Mouse (Mus musculus) retina, postnatal 7 days (tissue): ENCODE results near the gene Mcat.

Experiments used
- DNase-seq: peaks from one replicate; pipeline ENCODE4 v3.0.0-alpha.2; 2012; ENCODE audit warnings: low read depth, low spot score

Gene Mcat

GRCm38 (mm10) chr15:83575543-83575942 is 12.0 kb upstream of the Mcat start:
- DNase-seq, result no peak

DNA sequence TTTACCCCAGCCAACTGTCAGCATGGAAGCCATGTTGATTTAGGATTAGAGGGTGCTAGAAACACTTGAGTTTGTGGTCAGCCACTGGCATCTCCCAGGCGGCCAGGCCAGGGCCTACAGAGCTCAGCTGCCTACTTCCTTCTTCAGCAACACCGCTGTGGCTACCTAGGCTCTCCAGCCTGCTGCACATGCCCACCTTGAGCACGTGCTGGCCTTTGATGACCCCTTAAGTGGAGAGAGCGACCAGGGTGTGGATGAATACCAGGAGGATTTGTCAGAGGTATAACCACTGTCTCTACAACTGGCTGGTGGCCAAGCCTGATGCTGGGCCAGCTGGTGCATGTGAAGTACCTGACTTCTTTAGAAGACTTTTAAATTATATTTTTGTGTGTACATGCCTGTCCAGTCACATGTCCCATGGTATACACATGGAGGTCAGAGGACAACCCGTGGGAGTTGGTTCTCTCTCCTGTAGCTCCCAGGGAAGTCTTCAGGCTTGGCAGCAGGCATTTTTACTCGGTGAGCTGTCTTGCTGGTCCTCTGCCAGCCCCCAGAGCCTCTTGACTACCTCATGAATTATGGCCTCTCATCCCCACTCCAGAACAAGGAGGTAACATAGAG is 11.3 kb upstream of the Mcat start:
- no peak for DNase-seq

DNA sequence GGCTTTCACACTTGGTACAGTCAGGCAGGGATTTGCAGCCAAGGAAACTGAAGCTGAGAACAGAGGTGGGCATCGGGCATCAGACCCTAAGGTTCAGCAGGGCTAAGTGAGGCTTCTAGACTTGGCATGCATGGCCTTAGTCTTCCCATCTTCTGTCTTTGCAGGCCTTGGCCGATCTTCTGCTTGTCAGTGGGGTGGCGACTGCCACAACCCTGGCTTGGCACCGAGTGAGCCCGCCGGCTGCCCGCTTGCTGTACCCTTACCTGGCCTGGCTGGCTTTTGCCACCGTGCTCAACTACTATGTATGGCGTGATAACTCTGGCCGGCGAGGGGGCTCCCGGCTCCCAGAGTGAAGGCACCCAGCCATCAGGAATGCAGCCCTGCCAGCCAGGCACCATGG is 10.0 kb upstream of the Mcat start:
- DNase-seq, result no peak

DNA sequence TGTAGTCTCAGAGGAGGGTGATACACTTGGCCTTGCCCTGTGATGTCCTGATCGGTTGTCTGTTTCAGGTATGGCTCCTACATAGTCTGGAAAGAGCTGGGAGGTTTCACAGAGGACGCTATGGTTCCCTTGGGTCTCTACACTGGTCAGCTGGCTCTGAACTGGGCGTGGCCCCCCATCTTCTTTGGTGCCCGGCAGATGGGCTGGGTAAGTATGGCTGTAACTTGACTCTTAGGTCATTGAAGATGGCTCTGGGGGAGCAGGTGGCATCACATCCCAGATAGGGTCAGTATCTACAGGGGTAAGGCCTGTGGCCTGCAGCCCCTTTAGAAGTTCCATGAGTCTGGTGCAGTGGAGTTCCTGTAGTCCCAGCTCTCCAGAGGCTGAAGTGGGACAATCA is 8.5 kb upstream of the Mcat start:
- no peak for DNase-seq

DNA sequence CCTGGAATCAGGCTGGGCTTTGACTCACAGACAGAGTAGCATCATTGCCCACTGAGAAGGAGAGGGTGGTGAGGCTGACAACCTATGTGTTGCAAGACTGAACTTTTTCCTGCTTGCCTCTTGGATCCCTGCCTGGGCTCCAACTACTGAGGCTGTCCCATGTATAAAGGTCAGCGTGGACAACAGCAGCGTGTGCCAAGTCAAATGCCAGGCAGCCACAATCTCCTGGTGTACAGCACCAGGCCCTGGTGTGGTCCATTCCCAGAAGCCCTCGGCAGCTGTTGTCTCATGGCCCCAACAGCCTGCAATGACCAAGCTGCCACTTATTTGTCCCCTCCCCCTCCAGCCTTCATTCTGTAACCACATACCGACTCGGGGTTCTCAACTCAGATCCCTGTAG is 8.0 kb upstream of the Mcat start:
- no peak for DNase-seq

DNA sequence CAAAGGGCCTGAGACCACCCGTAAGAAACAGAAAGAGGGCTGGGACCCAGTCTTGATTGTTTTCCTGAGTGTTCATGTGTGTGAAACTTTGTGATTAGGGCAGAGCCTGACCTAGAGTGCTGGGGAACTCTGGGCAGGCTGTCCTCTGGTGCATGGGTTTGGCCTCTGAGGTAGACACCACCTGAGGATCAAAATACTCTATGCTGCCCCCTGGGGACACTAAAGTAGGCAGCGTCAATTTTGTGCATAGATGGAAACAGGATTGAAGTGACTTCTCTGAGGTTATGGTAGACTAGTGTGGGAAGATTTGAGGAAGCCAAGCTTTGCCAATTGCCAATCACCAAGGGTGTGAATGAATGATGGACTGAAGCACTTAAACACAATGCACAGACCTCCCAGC is 7.1 kb upstream of the Mcat start:
- no peak for DNase-seq

DNA sequence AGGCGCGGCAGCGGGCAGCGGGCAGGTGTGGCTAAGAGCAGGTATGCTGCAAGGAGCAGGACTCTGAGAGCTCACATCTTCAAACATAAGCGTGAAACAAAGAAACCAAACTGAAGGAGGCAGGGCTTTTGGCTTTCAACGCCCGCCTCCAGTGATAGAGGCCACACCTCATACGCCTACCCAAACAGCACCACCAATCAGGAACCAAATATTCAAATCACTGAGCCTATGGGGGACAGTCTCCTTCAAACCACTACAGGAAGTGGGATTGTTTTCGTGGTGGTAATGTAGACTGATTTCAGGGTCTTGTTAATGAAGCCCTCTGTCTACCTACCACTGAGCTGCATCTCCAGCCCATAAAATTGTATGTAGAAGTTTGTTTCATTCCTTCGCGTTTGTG is 6.1 kb upstream of the Mcat start:
- DNase-seq, result no peak

DNA sequence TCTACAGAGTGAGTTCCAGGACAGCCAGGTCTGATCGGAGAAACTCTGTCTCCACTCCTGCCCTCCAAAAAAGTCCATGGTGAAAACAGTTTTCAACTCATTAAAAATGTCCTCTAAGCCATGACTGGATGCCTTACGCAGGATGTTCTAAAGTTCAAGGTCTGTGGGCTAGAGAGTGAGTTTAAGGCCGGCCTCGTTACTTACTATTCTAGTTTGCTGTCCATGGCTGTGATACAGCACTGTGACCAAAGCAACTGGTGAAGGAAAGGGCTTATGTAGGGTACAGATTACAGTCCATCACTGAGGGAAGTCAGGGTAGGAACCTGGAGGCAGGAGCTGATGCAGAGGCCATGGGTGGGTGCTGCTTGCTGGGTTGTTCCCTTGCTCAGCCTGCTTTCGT is 5.0 kb upstream of the Mcat start:
- no peak for DNase-seq

DNA sequence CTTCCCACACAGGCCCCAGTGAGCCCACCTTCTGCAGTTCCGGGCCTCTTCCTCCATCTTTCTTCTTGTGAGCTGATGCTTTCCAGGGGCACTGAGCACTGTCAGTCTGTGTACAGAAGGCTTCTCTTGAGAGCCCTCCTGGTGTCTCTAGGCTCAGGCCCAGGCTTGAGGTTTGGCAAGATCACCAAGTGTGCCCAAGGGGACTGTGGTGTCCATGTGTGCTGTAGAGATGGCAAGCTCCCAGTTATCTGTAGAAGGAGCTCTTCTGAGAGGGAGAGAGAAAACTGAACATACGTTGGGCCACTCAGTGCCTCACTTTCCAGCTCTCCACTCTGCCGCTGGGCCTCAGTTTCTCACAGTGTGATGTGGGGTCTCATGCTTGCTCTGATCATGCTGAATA is 4.1 kb upstream of the Mcat start:
- DNase-seq, result no peak

- no peak for DNase-seq
Measured at GRCm38 (mm10) chr15:83566006-83566405, 2.4 kb upstream of the Mcat start.

DNA sequence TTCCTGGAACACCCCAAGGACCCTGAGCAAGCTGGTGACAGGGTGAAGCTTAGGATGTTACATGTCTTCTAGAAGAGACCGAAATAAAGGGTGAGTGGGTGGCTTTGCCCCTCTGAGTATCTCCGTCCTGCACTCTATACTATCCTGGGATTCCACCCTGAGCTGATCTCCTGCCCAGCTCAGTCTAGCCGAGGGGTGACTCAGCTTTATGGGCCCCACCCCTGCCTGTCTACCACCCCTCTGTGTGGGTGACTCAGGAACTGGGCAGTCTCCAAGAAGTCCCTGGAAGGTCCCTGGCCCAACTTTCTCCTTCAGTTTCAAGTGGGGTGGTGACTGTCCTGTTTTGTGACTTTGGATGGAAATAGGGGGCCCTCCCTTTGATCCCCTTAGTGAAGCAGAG is 1.8 kb upstream of the Mcat start:
- DNase-seq, result no peak

DNA sequence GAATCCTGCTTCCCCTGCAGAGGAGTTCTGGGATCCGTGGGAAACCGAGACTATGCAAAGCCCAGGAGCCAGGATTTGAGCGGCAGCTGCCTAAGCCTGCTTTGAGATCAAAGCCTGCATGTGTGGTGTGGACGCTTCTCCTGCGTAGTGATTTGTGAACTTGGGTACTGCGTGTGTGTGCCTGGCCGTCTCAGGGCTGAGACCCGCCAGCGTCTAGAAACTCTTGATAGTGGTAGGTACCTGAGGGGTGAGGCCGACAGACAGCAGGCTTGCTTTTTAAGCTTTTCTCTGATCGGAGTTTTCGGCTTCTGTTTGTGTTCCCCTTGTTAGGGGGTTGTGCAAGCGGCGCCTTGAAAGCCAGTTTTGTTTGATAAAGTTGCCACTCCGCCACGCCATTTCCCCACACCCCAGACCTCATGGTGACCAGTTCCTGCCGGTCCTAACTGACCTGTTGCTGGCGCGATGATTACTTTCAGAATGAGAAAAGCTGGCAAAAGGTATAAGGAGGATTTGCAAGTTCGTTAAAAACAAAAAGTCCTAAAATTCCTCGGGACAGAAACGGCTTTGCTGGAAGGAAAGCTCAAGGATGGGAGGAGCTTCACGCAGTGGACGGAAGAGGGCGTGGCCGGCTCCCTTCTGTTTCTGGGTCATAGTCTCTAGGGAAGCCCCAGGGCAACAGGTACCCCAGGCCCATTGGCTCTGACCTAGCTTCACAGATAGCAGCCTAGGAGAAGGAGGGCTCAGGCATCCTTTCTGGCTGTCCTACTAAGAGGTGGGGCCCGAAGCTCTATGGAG is 467 bp upstream of the Mcat start:
- DNase-seq, result no peak

DNA sequence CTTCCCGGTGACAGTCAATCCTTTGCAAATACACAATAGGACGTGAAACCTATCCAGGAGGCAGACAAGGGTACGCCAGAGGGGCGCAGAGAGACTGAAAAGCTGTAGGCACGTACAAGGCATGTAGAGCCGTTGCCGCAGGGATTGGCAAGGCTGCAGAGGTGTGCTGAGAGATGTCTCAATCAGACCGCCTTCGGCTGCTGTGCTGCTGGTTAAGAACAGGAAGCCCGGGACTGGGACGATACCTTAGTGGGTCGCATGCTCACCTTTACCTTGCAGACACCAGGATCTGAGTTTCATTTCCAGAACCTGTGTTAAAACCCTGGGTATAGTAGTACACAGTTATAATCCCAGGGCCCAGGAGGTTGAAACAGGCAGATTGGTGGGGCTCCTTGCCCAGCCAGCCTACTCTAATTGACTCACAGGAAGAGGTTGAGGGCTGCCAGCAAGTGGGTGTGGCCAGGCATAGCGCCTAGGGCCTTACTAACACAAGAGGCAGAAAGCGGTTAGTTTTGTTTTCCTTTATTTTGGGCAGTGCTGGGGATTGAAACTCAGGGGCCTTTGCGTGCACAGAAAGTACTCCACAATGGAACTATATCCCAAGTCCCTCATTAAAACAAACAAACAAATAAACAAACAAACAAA is 839 bp downstream of the Mcat start:
- DNase-seq, result no peak

DNA sequence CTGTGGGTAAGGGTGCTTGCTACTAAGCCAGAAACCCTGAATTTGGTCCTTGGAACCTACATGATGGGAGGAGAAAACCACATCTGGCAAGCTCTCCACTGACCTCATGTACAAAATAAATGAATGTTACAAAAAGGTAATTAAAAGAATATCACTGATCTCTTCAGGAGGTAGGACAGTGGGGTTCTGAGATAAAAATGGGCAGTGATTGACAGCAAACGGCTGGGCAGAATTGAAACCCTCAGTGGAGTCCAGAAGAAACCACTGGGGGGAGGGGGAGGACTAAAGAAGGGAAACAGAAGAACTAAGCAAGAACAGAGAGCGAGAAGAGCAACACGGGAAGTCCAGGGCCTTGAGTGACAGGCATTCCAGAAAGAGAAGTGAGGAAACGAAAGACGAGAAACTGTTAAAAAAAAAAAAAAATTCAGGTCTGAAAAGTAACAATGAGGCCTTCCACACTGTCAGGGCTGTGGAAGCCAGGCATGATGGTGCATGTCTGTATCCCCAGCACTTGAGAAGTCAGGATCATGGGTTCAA is 2.6 kb downstream of the Mcat start:
- DNase-seq, result no peak

- DNase-seq, result peak; percentile 75
Measured at GRCm38 (mm10) chr15:83555161-83555974, 8.2 kb downstream of the Mcat start.

GRCm38 (mm10) chr15:83553831-83554230 is 9.8 kb downstream of the Mcat start:
- no peak for DNase-seq

- no peak for DNase-seq
Measured at GRCm38 (mm10) chr15:83550137-83550536, 13.4 kb downstream of the Mcat start.

- no peak for DNase-seq
Measured at GRCm38 (mm10) chr15:83547144-83547543, 16.4 kb downstream of the Mcat start.

DNA sequence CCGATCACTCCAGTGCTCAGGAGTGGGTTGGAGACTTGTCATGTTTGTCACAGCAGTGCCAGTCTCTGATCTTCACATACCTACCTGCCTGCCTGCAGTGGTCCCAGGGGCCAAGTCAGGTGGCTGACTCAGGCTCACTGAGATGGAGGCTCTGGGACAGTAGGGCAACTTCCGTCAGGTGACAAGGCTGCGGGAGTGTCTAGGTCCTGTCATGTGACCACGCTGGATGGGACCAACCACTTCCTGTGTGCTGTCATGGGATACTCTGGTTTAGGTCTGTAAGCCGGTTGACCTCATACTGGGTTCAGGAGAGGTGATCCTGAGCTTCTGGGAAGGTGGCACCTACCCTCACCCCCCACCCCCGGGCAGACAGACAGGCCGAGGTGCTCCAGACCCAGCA is 17.6 kb downstream of the Mcat start:
- DNase-seq, result no peak

DNA sequence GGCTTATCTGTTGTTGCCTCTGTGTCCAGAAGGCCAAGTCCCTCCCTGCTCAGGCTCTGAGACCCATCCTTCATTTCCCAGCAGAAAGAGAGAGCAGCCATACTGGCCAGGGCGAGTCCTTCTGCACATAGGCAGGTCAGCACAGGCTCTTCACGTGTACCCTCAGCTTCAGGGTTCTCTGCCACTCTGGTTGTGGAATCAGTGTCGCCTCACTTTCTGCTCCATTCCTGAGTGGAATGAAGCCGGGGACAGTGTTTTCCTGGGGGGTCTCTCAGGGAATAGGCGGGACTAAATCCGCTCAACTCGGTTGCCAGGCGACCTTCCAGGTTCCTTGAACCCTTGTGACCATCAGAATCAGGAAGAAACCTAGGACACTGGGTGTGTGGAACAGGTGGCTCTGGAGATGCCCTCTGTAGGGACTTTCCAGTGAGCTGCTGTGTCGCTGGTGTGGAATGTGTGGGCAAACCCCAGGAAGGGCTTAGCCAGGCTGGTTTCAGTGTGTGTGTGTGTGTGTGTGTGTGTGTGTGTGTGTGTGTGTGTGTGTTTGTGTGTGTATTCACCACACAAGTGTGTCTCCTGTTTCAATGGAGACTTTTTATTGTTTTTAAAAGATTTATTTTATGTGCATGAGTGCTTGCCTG is 21.8 kb downstream of the Mcat start:
- DNase-seq, result no peak

- DNase-seq, result no peak
Measured at GRCm38 (mm10) chr15:83539905-83540304, 23.7 kb downstream of the Mcat start.
